Mouse (Mus musculus): ENCODE data around the gene Gpr61.

- no peak for TF ChIP-seq CTCF (IDR thresholded peaks at IDR 0.05; ENCODE audit: low read depth)
- TF ChIP-seq EP300 (optimal IDR thresholded peaks at IDR 0.05): no peak
Observed at GRCm38 (mm10) chr3:108112666-108113065, 42.0 kb downstream of the Gpr61 start.
